ENCODE assay signal across 21 mouse cellular contexts in genomic region chr3:95680673-95681072, GRCm38 (mm10). TPM values are rescaled to one million over a fixed set of nuclear protein-coding genes. Genes with fewer than 3 reads are reported as not detected.
DNase-seq lines count a peak whose midpoint lies in the region; ATAC-seq and TF ChIP-seq lines count a peak whose summit lies in the region.
"Had no signal": no experiment of that assay in that cellular context is flagged by ENCODE, and none has a peak within 500 bp of the region (broad histone marks: within the 10 kb centered on the region; RNA-seq: fewer than 3 reads in every experiment).

No protein-coding gene starts in this region.

- intact Hi-C loops in gastrocnemius, adult 2 months (cut with DNase I) = no loop called here
- intact Hi-C loops in heart, adult 2 months (cut with DNase I) = no loop called here

- DNase-seq in gastrocnemius, adult 2 months = no peak
- no peak for DNase-seq in gastrocnemius, adult 8-10 months (ENCODE audit: low spot score in 2 of 2)
- no peak for DNase-seq in heart, adult 2 months
- no peak for DNase-seq in hindbrain, embryonic 14.5 days (ENCODE audit: low spot score)
- DNase-seq in layer of hippocampus, adult 11-12 months (ENCODE audit: low spot score) = no peak
- DNase-seq: adrenal gland, postnatal 14 days; cerebellum, adult 11-12 months; cerebellum, adult 9-10 months; cerebellum, postnatal 25 days; forebrain, postnatal 0 days; heart, adult 18-20 months; kidney, adult 2 months had no signal

- no peaks in the 10 kb centered on the region for H3K79me2 ChIP-seq in heart, adult 2 months (replicated peaks; ENCODE audit: control insufficient read depth, insufficient read depth, low read length)

- H3K27ac ChIP-seq in gastrocnemius, adult 2 months = peak overlapping the region; percentile 8; the same call in 1 of the 2 replicates
- H3K27ac ChIP-seq in heart, embryonic 13.5 days (replicated peaks) = no peak overlapping the region
- no peak overlapping the region for H3K27ac ChIP-seq in heart, adult 2 months
- H3K27ac ChIP-seq in hindbrain, embryonic 13.5 days = no peak overlapping the region
- no peak overlapping the region for H3K27ac ChIP-seq in hindbrain, embryonic 14.5 days
- no peak overlapping the region for H3K27ac ChIP-seq in ES-Bruce4 (ENCODE audit: insufficient read depth, low read length)
- H3K27ac ChIP-seq: embryonic facial prominence, embryonic 12.5 days; forebrain, embryonic 13.5 days; heart, embryonic 15.5 days had no signal

- H3K9ac ChIP-seq in heart, embryonic 13.5 days = peak overlapping the region; percentile 69
- no peak overlapping the region for H3K9ac ChIP-seq in heart, adult 2 months (ENCODE audit: low read depth, low read length)
- H3K9ac ChIP-seq in hindbrain, embryonic 13.5 days = peak overlapping the region; percentile 35; the same call in 1 of the 2 replicates
- H3K9ac ChIP-seq in hindbrain, embryonic 14.5 days = no peak overlapping the region
- H3K9ac ChIP-seq in ES-Bruce4 (ENCODE audit: low read depth, poor library complexity, severe bottlenecking) = peak overlapping the region; percentile 22
- H3K9ac ChIP-seq: embryonic facial prominence, embryonic 12.5 days; forebrain, embryonic 13.5 days; forebrain, postnatal 0 days had no signal

- TF ChIP-seq CTCF in gastrocnemius, adult 2 months (IDR thresholded peaks at IDR 0.05) = no peak
- no peak for TF ChIP-seq CTCF in heart, adult 2 months (IDR thresholded peaks at IDR 0.05)
- TF ChIP-seq CTCF in ES-Bruce4 (IDR thresholded peaks at IDR 0.05; ENCODE audit: low read depth, low read length) = no peak

- no peak for TF ChIP-seq EP300 in heart, adult 2 months (IDR thresholded peaks at IDR 0.05; ENCODE audit: insufficient read depth, low read depth, low read length)
- no peak for TF ChIP-seq EP300 in ES-Bruce4 (IDR thresholded peaks at IDR 0.05; ENCODE audit: insufficient read depth, low read depth, low read length)

- ATAC-seq in heart, embryonic 13.5 days (ENCODE audit: extremely low read depth, insufficient number of reproducible peaks, low FRiP score, low TSS enrichment) = no peak
- no peak for ATAC-seq in hindbrain, embryonic 13.5 days (ENCODE audit: low FRiP score)
- ATAC-seq in hindbrain, embryonic 14.5 days (ENCODE audit: low FRiP score) = no peak
- ATAC-seq: forebrain, embryonic 13.5 days; forebrain, postnatal 0 days; intestine, embryonic 16.5 days; Patski had no signal

- H3K27me3 ChIP-seq in heart, embryonic 13.5 days (replicated peaks) = no peaks in the 10 kb centered on the region
- H3K27me3 ChIP-seq in heart, adult 2 months (ENCODE audit: control insufficient read depth, insufficient read depth, low read length) = no peaks in the 10 kb centered on the region
- H3K27me3 ChIP-seq in hindbrain, embryonic 13.5 days = no peaks in the 10 kb centered on the region
- H3K27me3 ChIP-seq in hindbrain, embryonic 14.5 days (ENCODE audit: control insufficient read depth, insufficient read depth, low read length) = no peaks in the 10 kb centered on the region
- no peaks in the 10 kb centered on the region for H3K27me3 ChIP-seq in ES-Bruce4 (ENCODE audit: control insufficient read depth, insufficient read depth, low read length, poor library complexity, severe bottlenecking)
- H3K27me3 ChIP-seq: embryonic facial prominence, embryonic 12.5 days; forebrain, embryonic 13.5 days; heart, embryonic 15.5 days; Patski had no signal

- no peaks in the 10 kb centered on the region for H3K9me3 ChIP-seq in heart, embryonic 13.5 days
- H3K9me3 ChIP-seq in hindbrain, embryonic 13.5 days = no peaks in the 10 kb centered on the region
- no peaks in the 10 kb centered on the region for H3K9me3 ChIP-seq in hindbrain, embryonic 14.5 days (ENCODE audit: control insufficient read depth, low read length)
- H3K9me3 ChIP-seq in ES-Bruce4 (replicated peaks; ENCODE audit: control insufficient read depth, insufficient read depth, low read length, poor library complexity, severe bottlenecking) = no peaks in the 10 kb centered on the region
- H3K9me3 ChIP-seq: embryonic facial prominence, embryonic 12.5 days; forebrain, embryonic 13.5 days; heart, embryonic 15.5 days had no signal

- TF ChIP-seq POLR2A in heart, adult 2 months (IDR thresholded peaks at IDR 0.05; ENCODE audit: insufficient read depth, low read depth, low read length) = no peak
- no peak for TF ChIP-seq POLR2A in ES-Bruce4 (IDR thresholded peaks at IDR 0.05; ENCODE audit: insufficient read depth, low read length)

- 66% methylated on average over 6 of the region's 6 CpGs for WGBS in heart, embryonic 13.5 days
- WGBS in heart, adult 2 months = 86% methylated on average over 6 of the region's 6 CpGs
- 90% methylated on average over 6 of the region's 6 CpGs for WGBS in hindbrain, embryonic 13.5 days
- WGBS in hindbrain, embryonic 14.5 days = 84% methylated on average over 6 of the region's 6 CpGs

- peaks cover 65% of the 10 kb centered on the region for H3K4me1 ChIP-seq in heart, embryonic 13.5 days
- peaks cover 19% of the 10 kb centered on the region for H3K4me1 ChIP-seq in heart, adult 2 months (ENCODE audit: control insufficient read depth, insufficient read depth, low read length)
- H3K4me1 ChIP-seq in hindbrain, embryonic 13.5 days (replicated peaks) = peaks cover 13% of the 10 kb centered on the region
- H3K4me1 ChIP-seq in hindbrain, embryonic 14.5 days (replicated peaks; ENCODE audit: control insufficient read depth, insufficient read depth, low read length) = no peaks in the 10 kb centered on the region
- H3K4me1 ChIP-seq in ES-Bruce4 (ENCODE audit: control insufficient read depth, insufficient read depth, low read length) = peaks cover 12% of the 10 kb centered on the region
- H3K4me1 ChIP-seq: forebrain, embryonic 13.5 days had no signal

- H3K4me2 ChIP-seq in heart, embryonic 13.5 days = no peak overlapping the region
- H3K4me2 ChIP-seq in hindbrain, embryonic 13.5 days = no peak overlapping the region
- H3K4me2 ChIP-seq in hindbrain, embryonic 14.5 days (replicated peaks) = no peak overlapping the region
- H3K4me2 ChIP-seq: embryonic facial prominence, embryonic 12.5 days; forebrain, embryonic 13.5 days had no signal

- peaks cover 21% of the 10 kb centered on the region for H3K36me3 ChIP-seq in heart, embryonic 13.5 days
- H3K36me3 ChIP-seq in heart, adult 2 months (ENCODE audit: control insufficient read depth, insufficient read depth, low read length) = peaks cover 5% of the 10 kb centered on the region; the same call in 1 of the 2 replicates
- peaks cover 6% of the 10 kb centered on the region; the same call in 1 of the 2 replicates for H3K36me3 ChIP-seq in hindbrain, embryonic 13.5 days
- no peaks in the 10 kb centered on the region for H3K36me3 ChIP-seq in hindbrain, embryonic 14.5 days (replicated peaks; ENCODE audit: control insufficient read depth, insufficient read depth)
- H3K36me3 ChIP-seq in ES-Bruce4 (ENCODE audit: control insufficient read depth, insufficient read depth, low read length, poor library complexity, severe bottlenecking) = no peaks in the 10 kb centered on the region
- H3K36me3 ChIP-seq: heart, embryonic 15.5 days had no signal

- H3K4me3 ChIP-seq in gastrocnemius, adult 2 months = no peak overlapping the region
- H3K4me3 ChIP-seq in heart, embryonic 13.5 days = no peak overlapping the region
- no peak overlapping the region for H3K4me3 ChIP-seq in heart, adult 2 months
- H3K4me3 ChIP-seq in hindbrain, embryonic 13.5 days = no peak overlapping the region
- H3K4me3 ChIP-seq in hindbrain, embryonic 14.5 days (replicated peaks; ENCODE audit: low read length) = no peak overlapping the region
- no peak overlapping the region for H3K4me3 ChIP-seq in ES-Bruce4 (ENCODE audit: low read depth, low read length)
- H3K4me3 ChIP-seq: embryonic facial prominence, embryonic 12.5 days; forebrain, embryonic 13.5 days; heart, embryonic 15.5 days had no signal

RNA-seq across cellular contexts. Expression of gene Adamtsl4, which starts 7.0 kb away (rescaled TPM):
- total RNA-seq in gastrocnemius, adult 2 months (2021) = 10 to 100 TPM; 17.2 to 32.0 TPM
- total RNA-seq in gastrocnemius, adult 8-10 months (2022) = 10 to 100 TPM; 13.8 to 23.4 (median 18.2) TPM
- polyA plus RNA-seq in heart, embryonic 13.5 days (2015; fragmentation: Nextera tagmentation; extraction: Ambion mirVana) = 4.8 and 7.3 TPM in 2 replicates
- 10 to 100 TPM; 39.2 to 51.4 TPM for total RNA-seq in heart, adult 2 months (2021)
- 36.2 and 46.2 TPM in 2 replicates for polyA plus RNA-seq in heart, adult 2 months (2012; rRNA removed)
- 0.98 and 1.0 TPM in 2 replicates for polyA plus RNA-seq in hindbrain, embryonic 13.5 days (2015; fragmentation: Nextera tagmentation; extraction: Ambion mirVana)
- polyA plus RNA-seq in hindbrain, embryonic 14.5 days (2014; fragmentation: Nextera tagmentation; extraction: Ambion mirVana) = 0.35 and 1.3 TPM in 2 replicates
- 6.9 and 10.1 TPM in 2 replicates for polyA plus RNA-seq in ES-Bruce4 (2011; ENCODE audit: insufficient read depth, insufficient read length, low read depth, missing spikeins)
- total RNA-seq: hematopoietic stem cell, adult 5-6 weeks had no signal

RNA-seq across cellular contexts. Expression of gene Mcl1, which starts 22.1 kb away (rescaled TPM):
- 100 to 1,000 TPM; 110 to 123 TPM for total RNA-seq in gastrocnemius, adult 2 months (2021)
- 100 to 1,000 TPM in 3 of 4 experiments, 10 to 100 TPM in 1; 95.7 to 113 (median 106) TPM for total RNA-seq in gastrocnemius, adult 8-10 months (2022)
- 36.0 and 36.2 TPM in 2 replicates for polyA plus RNA-seq in heart, embryonic 13.5 days (2015; fragmentation: Nextera tagmentation; extraction: Ambion mirVana)
- total RNA-seq in heart, adult 2 months (2021) = 100 to 1,000 TPM; 134 to 139 TPM
- polyA plus RNA-seq in heart, adult 2 months (2012; rRNA removed) = 39.1 and 64.4 TPM in 2 replicates
- polyA plus RNA-seq in hindbrain, embryonic 13.5 days (2015; fragmentation: Nextera tagmentation; extraction: Ambion mirVana) = 49.3 and 54.2 TPM in 2 replicates
- polyA plus RNA-seq in hindbrain, embryonic 14.5 days (2014; fragmentation: Nextera tagmentation; extraction: Ambion mirVana) = 60.3 and 72.3 TPM in 2 replicates
- 247 and 264 TPM in 2 replicates for polyA plus RNA-seq in ES-Bruce4 (2011; ENCODE audit: insufficient read depth, insufficient read length, low read depth, missing spikeins)

RNA-seq across cellular contexts. Expression of gene Ensa, which starts 55.9 kb away (rescaled TPM):
- 100 to 1,000 TPM in 1 of 2 experiments, 10 to 100 TPM in 1; 97.2 to 102 TPM for total RNA-seq in gastrocnemius, adult 2 months (2021)
- 100 to 1,000 TPM; 104 to 118 (median 108) TPM for total RNA-seq in gastrocnemius, adult 8-10 months (2022)
- polyA plus RNA-seq in heart, embryonic 13.5 days (2015; fragmentation: Nextera tagmentation; extraction: Ambion mirVana) = 46.5 and 53.1 TPM in 2 replicates
- total RNA-seq in heart, adult 2 months (2021) = 10 to 100 TPM; 71.5 to 77.7 TPM
- polyA plus RNA-seq in heart, adult 2 months (2012; rRNA removed) = 17.4 and 28.3 TPM in 2 replicates
- polyA plus RNA-seq in hindbrain, embryonic 13.5 days (2015; fragmentation: Nextera tagmentation; extraction: Ambion mirVana) = 106 and 108 TPM in 2 replicates
- polyA plus RNA-seq in hindbrain, embryonic 14.5 days (2014; fragmentation: Nextera tagmentation; extraction: Ambion mirVana) = 95.1 and 102 TPM in 2 replicates
- polyA plus RNA-seq in ES-Bruce4 (2011; ENCODE audit: insufficient read depth, insufficient read length, low read depth, missing spikeins) = 67.4 and 68.5 TPM in 2 replicates

RNA-seq across cellular contexts. Expression of gene Ecm1, which starts 58.7 kb away (rescaled TPM):
- total RNA-seq in gastrocnemius, adult 2 months (2021) = 10 to 100 TPM; 18.0 to 23.0 TPM
- total RNA-seq in gastrocnemius, adult 8-10 months (2022) = 10 to 100 TPM in 2 of 4 experiments, 1 to 10 TPM in 2; 6.0 to 16.6 (median 12.2) TPM
- 61.1 and 68.7 TPM in 2 replicates for polyA plus RNA-seq in heart, embryonic 13.5 days (2015; fragmentation: Nextera tagmentation; extraction: Ambion mirVana)
- total RNA-seq in heart, adult 2 months (2021) = 10 to 100 TPM; 54.4 to 61.9 TPM
- 173 and 200 TPM in 2 replicates for polyA plus RNA-seq in heart, adult 2 months (2012; rRNA removed)
- polyA plus RNA-seq in hindbrain, embryonic 13.5 days (2015; fragmentation: Nextera tagmentation; extraction: Ambion mirVana) = 12.9 and 13.4 TPM in 2 replicates
- polyA plus RNA-seq in hindbrain, embryonic 14.5 days (2014; fragmentation: Nextera tagmentation; extraction: Ambion mirVana) = 11.1 and 12.5 TPM in 2 replicates
- 9.9 and 17.4 TPM in 2 replicates for polyA plus RNA-seq in ES-Bruce4 (2011; ENCODE audit: insufficient read depth, insufficient read length, low read depth, missing spikeins)

Comparison
In these comparisons a context has a peak if more than half of its experiments do, and no peak if none do; other contexts are left out.
1. H3K9ac ChIP-seq: peak in heart, embryonic 13.5 days (single experiment), hindbrain, embryonic 13.5 days (single experiment) and ES-Bruce4 (single experiment); none in heart, adult 2 months (single experiment) and hindbrain, embryonic 14.5 days (single experiment).